Mouse (Mus musculus): Measurements from ENCODE around the gene Olfr628. TPM values are rescaled to one million over a fixed set of nuclear protein-coding genes. Genes with fewer than 3 reads are reported as not detected.
"Not testable (repeated sequence)": the region's sequence is repeated elsewhere in the genome, so short reads cannot be mapped to it uniquely, and the experiment has no call there.

The Olfr628 gene
- not detected in 2 replicates for polyA plus RNA-seq (2012; rRNA removed)

GRCm38 (mm10) chr7:103730074-103730473 is at the start of gene Olfr628:
Gene Olfr628, plus strand, starts transcription at chr7:103730374.
- no peaks in the 10 kb centered on the region for H3K4me1 ChIP-seq (ENCODE audit: control insufficient read depth, insufficient read depth, insufficient read length)
- no peak for DNase-seq (ENCODE audit: low read depth in 1 of 2, low spot score in 2 of 2)
- H3K36me3 ChIP-seq (ENCODE audit: control insufficient read depth, insufficient read depth, low read length): no peaks in the 10 kb centered on the region
- no peak within 1 kb of the TSS for H3K27ac ChIP-seq (ENCODE audit: insufficient read depth, low read length)
- H3K27me3 ChIP-seq (ENCODE audit: control insufficient read depth, insufficient read depth, low read length): no peaks in the 10 kb centered on the region
- WGBS: 90% methylated on average over 1 of the region's 1 CpGs
- TF ChIP-seq CTCF (IDR thresholded peaks at IDR 0.05; ENCODE audit: extremely low read depth, insufficient read depth, insufficient read length, insufficient replicate concordance) (no peak), POLR2A (IDR thresholded peaks at IDR 0.05; ENCODE audit: low read depth, low read length) (no peak)
- H3K4me3 ChIP-seq (ENCODE audit: extremely low read depth, insufficient read depth, insufficient read length): no peak within 1 kb of the TSS

- Histone ChIP-seq H3K36me3 (ENCODE audit: control insufficient read depth, insufficient read depth, low read length) (no peaks in the 10 kb centered on the region), H3K4me3 (ENCODE audit: extremely low read depth, insufficient read depth, insufficient read length) (no peak within 1 kb of the TSS), H3K4me1 (ENCODE audit: control insufficient read depth, insufficient read depth, insufficient read length) (no peaks in the 10 kb centered on the region), H3K27me3 (ENCODE audit: control insufficient read depth, insufficient read depth, low read length) (no peaks in the 10 kb centered on the region), H3K27ac (ENCODE audit: insufficient read depth, low read length) (no peak within 1 kb of the TSS)
- no peak for TF ChIP-seq POLR2A (IDR thresholded peaks at IDR 0.05; ENCODE audit: low read depth, low read length)
- TF ChIP-seq CTCF (IDR thresholded peaks at IDR 0.05; ENCODE audit: extremely low read depth, insufficient read depth, insufficient read length, insufficient replicate concordance): no peak
- no peak for DNase-seq (ENCODE audit: low read depth in 1 of 2, low spot score in 2 of 2)
These were observed 47.8 kb upstream of the Olfr628 start, which contains the start of gene Olfr625-ps1 for GRCm38 (mm10) chr7:103682420-103682819. Gene Olfr625-ps1, plus strand, starts transcription at chr7:103682720.

GRCm38 (mm10) chr7:103699469-103699868 is 30.7 kb upstream of the Olfr628 start:
- Histone ChIP-seq H3K36me3 (ENCODE audit: control insufficient read depth, insufficient read depth, low read length) (no peaks in the 10 kb centered on the region), H3K27me3 (ENCODE audit: control insufficient read depth, insufficient read depth, low read length) (no peaks in the 10 kb centered on the region), H3K4me3 (ENCODE audit: extremely low read depth, insufficient read depth, insufficient read length) (no peak overlapping the region), H3K27ac (ENCODE audit: insufficient read depth, low read length) (no peak overlapping the region), H3K4me1 (ENCODE audit: control insufficient read depth, insufficient read depth, insufficient read length) (no peaks in the 10 kb centered on the region; the same call in 1 of the 2 replicates)
- WGBS: 92% methylated on average over 4 of the region's 4 CpGs
- DNase-seq (ENCODE audit: low read depth in 1 of 2, low spot score in 2 of 2): no peak
- TF ChIP-seq CTCF (IDR thresholded peaks at IDR 0.05; ENCODE audit: extremely low read depth, insufficient read depth, insufficient read length, insufficient replicate concordance): no peak
- TF ChIP-seq POLR2A (IDR thresholded peaks at IDR 0.05; ENCODE audit: low read depth, low read length): no peak

- no peaks in the 10 kb centered on the region for H3K27me3 ChIP-seq (ENCODE audit: control insufficient read depth, insufficient read depth, low read length)
- no peaks in the 10 kb centered on the region for H3K4me1 ChIP-seq (ENCODE audit: control insufficient read depth, insufficient read depth, insufficient read length)
- no peak overlapping the region for H3K4me3 ChIP-seq (ENCODE audit: extremely low read depth, insufficient read depth, insufficient read length)
- H3K36me3 ChIP-seq (ENCODE audit: control insufficient read depth, insufficient read depth, low read length): no peaks in the 10 kb centered on the region
- TF ChIP-seq CTCF (IDR thresholded peaks at IDR 0.05; ENCODE audit: extremely low read depth, insufficient read depth, insufficient read length, insufficient replicate concordance) (no peak), POLR2A (IDR thresholded peaks at IDR 0.05; ENCODE audit: low read depth, low read length) (no peak)
- no peak overlapping the region for H3K27ac ChIP-seq (ENCODE audit: insufficient read depth, low read length)
- 35% methylated on average over 2 of the region's 2 CpGs for WGBS
- DNase-seq (ENCODE audit: low read depth in 1 of 2, low spot score in 2 of 2): peak; percentile 2 to 7
These were observed 18.1 kb upstream of the Olfr628 start for GRCm38 (mm10) chr7:103712024-103712423.

GRCm38 (mm10) chr7:103714371-103714770 is 15.8 kb upstream of the Olfr628 start, which contains the start of gene Olfr243:
Gene Olfr243, plus strand, starts transcription at chr7:103714671.
- Histone ChIP-seq H3K36me3 (ENCODE audit: control insufficient read depth, insufficient read depth, low read length) (no peaks in the 10 kb centered on the region), H3K27me3 (ENCODE audit: control insufficient read depth, insufficient read depth, low read length) (no peaks in the 10 kb centered on the region), H3K4me1 (ENCODE audit: control insufficient read depth, insufficient read depth, insufficient read length) (no peaks in the 10 kb centered on the region), H3K27ac (ENCODE audit: insufficient read depth, low read length) (no peak within 1 kb of the TSS), H3K4me3 (ENCODE audit: extremely low read depth, insufficient read depth, insufficient read length) (no peak within 1 kb of the TSS)
- TF ChIP-seq POLR2A (IDR thresholded peaks at IDR 0.05; ENCODE audit: low read depth, low read length) (no peak), CTCF (IDR thresholded peaks at IDR 0.05; ENCODE audit: extremely low read depth, insufficient read depth, insufficient read length, insufficient replicate concordance) (no peak)
- no peak for DNase-seq (ENCODE audit: low read depth in 1 of 2, low spot score in 2 of 2)

- H3K36me3 ChIP-seq (ENCODE audit: control insufficient read depth, insufficient read depth, low read length); DNase-seq (ENCODE audit: low read depth in 1 of 2, low spot score in 2 of 2); H3K27me3 ChIP-seq (ENCODE audit: control insufficient read depth, insufficient read depth, low read length); H3K27ac ChIP-seq (ENCODE audit: insufficient read depth, low read length); H3K4me3 ChIP-seq (ENCODE audit: extremely low read depth, insufficient read depth, insufficient read length); H3K4me1 ChIP-seq (ENCODE audit: control insufficient read depth, insufficient read depth, insufficient read length): not testable (repeated sequence)
- WGBS: 97% methylated on average over 1 of the region's 1 CpGs
These were observed 13.8 kb upstream of the Olfr628 start for GRCm38 (mm10) chr7:103716398-103716797.

GRCm38 (mm10) chr7:103744843-103745242 is 14.7 kb downstream of the Olfr628 start, which contains the start of gene Olfr629:
Gene Olfr629, minus strand, starts transcription at chr7:103744943.
- no peaks in the 10 kb centered on the region for H3K27me3 ChIP-seq (ENCODE audit: control insufficient read depth, insufficient read depth, low read length)
- H3K4me1 ChIP-seq (ENCODE audit: control insufficient read depth, insufficient read depth, insufficient read length): no peaks in the 10 kb centered on the region
- H3K4me3 ChIP-seq (ENCODE audit: extremely low read depth, insufficient read depth, insufficient read length): no peak within 1 kb of the TSS
- TF ChIP-seq POLR2A (IDR thresholded peaks at IDR 0.05; ENCODE audit: low read depth, low read length) (no peak), CTCF (IDR thresholded peaks at IDR 0.05; ENCODE audit: extremely low read depth, insufficient read depth, insufficient read length, insufficient replicate concordance) (no peak)
- H3K27ac ChIP-seq (ENCODE audit: insufficient read depth, low read length): no peak within 1 kb of the TSS
- 85% methylated on average over 2 of the region's 2 CpGs for WGBS
- no peak for DNase-seq (ENCODE audit: low read depth in 1 of 2, low spot score in 2 of 2)
- H3K36me3 ChIP-seq (ENCODE audit: control insufficient read depth, insufficient read depth, low read length): no peaks in the 10 kb centered on the region

Measured in spleen, adult 2 months (tissue).